Mouse (Mus musculus) gastrocnemius, postnatal 4 days (tissue): ENCODE results near the gene Cbl. TPM values are rescaled to one million over a fixed set of nuclear protein-coding genes. Genes with fewer than 3 reads are reported as not detected.

Source experiments
- DNase-seq, 2 experiments: peaks; one replicate each; pipeline ENCODE4 v3.0.0; 2021 to 2022; ENCODE audit warnings: low spot score in 2 of 2, mixed read lengths in 2 of 2
- total RNA-seq, 2 experiments: library from RNA; stranded (reverse); gene quantifications; 2 replicates each; pipeline ENCODE4 v1.2.3; 2021

The Cbl gene
- total RNA-seq, 2 experiments from 2014 or later = 25.4 to 28.7 TPM

DNA sequence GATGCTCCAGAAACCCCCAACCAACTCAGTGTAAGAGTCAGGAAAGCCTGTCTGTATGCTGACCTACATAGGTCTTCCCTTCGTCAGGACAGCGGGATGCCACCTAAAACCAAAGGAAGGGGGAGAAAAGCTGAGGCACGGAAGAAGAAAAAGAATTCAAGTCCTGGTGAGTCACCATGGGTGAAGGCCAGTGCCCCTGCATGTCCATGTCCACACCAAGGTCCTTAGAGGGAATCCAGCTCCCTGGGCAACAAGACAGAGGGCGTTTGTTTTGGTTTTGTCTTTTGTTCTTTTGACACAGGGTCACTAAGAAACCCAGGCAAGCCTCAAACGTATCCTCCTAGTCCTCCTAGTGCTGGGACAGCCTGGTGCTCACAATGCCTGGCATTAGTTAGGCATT lies 7.1 kb upstream of the Cbl start:
- no peak for DNase-seq

DNA sequence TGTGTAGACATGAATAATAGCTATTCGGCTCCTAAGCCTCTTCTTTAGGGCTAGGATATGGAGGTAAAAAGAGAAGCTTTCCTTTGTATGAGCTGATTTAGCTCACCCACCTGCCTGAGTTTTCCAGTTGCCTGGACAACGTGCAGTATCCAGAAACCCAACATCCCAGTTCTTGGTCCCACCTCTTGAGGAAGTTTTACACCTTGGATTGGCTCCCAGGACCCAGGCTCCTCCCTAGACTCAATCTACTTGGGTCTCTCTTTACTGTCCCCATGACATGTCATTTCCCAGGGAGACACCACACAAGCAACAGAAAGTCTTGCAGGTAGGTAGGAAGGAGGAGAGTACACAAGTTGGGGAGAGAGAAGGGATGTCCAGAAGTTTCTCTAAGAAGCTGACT lies 6.5 kb upstream of the Cbl start, which contains the start of gene Ccdc153:
TSS of gene Ccdc153 (plus strand) at position 278 of the 400 bp plus-strand sequence.
- no peak for DNase-seq

DNA sequence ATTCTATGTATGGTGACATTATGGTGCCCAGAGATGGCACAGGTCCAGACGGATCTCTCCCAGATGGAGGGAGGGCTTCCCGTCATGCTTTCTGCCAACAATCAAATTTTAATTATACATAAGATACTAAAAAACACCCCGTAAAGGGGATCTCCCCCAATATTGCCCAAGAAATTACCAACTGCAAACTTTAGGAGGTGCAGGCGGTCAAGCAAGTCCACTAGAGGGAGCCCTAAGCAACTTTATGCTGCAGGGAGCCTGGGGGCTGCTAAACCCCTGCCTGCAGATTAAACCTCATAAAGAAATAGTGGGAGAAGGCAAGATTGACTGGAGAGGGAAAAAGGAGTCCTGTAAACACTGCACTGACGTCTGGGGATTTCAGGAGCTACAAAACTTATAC lies 5.6 kb upstream of the Cbl start:
- DNase-seq = peak in 1 of 2 experiments; percentile 54

DNA sequence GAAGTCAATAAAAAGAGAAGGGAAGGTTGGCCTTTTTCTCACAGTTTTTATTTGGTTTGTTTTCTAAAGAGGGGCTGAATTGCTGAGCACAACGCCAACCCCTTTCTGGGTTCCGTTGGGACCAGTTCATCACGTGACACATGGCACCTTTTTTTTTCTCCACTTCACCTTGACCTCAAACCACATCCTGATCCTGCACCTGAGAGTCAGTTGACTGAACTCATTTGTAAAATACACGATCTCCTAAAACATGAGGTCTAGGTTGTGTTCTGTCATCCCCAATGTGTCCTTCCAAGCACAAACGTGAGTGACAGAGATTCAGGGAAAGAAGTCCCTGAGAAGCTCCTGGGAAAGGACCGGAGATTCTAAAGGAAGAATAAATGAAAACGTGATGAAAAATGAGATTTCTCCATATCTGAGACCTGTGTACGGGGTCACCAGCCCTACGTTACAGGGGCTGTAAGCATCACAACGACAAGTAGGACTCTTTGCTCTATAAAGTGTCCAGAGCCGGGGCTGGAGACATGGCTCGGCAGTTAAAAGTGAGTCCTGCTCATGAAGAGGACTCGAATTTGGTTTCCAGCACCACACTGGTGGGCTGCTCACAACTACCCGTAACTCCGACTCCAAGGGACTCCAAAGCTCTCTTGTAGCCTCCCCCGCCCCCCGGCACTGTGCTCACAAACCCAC lies 4.8 kb upstream of the Cbl start:
- DNase-seq = no peak

DNA sequence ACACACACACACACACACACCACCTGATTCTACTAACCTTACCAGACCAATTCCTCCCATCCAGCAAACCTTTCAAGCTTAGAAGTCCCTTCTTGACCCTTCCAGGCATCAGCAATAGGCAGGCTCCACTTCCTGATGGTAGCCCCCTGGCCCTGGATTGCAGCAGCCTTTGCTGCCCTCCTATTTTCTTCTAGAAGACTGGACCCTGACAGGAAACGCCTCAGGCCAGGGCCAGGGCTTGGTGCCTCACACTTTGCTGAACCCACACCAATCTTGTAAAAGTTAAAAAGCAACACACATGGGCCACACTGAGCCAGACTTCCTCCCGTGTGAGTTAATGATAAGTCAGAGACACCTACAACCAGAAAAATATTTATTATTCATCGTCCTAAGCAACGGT lies 3.3 kb upstream of the Cbl start:
- no peak for DNase-seq

DNA sequence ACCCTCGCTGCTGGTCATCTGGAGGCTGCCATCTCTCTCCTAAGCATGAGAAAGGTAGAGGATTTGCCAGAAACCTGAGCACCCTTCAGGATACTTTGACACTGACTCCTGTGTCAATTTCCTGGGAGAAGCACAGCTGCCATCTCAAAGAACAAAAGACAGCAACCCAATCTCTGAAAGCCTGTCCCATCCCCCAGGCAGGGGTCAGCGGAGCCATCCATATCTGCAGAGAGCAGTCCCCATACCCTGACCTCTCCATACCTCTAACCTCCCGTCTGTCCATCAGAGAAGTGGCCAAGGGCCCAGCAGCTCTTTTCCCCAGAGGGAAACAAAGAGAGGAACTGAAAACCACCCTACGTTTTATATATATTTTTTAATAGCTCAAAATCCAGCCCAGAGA lies 2.8 kb upstream of the Cbl start:
- no peak for DNase-seq

DNA sequence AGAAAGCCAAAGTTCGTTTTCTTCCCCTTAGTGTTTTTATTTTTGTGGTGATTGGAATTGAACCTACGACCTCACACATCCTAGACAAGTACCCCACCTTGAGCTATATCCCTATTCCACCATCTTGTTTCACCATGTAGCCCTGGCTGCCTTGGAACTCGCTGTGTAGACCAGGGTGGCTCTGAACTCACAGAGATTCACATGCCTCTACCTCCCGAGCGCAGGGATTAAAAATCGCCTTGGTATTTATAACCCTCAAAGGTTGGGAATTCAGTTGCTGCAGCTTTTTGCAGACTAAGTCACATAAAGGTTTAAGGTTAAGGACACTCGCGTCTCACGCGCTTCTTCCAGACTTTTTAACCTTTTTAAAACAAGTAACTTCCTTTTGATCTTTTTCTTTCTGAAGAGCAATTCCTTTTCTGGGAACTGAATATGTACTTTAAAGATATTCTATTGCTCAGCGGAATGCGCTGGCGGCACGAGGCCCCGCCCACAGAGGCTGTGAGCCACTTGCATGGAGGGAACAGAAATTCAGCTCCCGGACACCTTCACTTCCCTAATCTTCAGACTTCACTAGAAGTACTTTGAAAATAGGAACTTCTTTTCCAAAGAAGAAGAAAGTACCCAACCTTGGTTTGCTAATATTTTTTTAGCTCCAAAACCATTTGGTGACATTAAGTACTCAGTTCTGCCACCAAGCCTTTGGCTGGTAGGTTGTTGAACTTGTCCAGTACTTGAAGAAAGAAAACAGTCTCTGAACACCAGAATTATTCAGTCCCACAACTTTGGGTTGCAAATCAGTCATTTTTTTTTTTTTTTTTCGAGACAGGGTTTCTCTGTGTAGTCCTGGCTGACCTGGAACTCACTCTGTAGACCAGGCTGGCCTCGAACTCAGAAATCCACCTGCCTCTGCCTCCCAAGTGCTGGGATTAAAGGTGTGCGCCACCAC lies 904 bp upstream of the Cbl start:
- DNase-seq = peak in 1 of 2 experiments; percentile 55

DNA sequence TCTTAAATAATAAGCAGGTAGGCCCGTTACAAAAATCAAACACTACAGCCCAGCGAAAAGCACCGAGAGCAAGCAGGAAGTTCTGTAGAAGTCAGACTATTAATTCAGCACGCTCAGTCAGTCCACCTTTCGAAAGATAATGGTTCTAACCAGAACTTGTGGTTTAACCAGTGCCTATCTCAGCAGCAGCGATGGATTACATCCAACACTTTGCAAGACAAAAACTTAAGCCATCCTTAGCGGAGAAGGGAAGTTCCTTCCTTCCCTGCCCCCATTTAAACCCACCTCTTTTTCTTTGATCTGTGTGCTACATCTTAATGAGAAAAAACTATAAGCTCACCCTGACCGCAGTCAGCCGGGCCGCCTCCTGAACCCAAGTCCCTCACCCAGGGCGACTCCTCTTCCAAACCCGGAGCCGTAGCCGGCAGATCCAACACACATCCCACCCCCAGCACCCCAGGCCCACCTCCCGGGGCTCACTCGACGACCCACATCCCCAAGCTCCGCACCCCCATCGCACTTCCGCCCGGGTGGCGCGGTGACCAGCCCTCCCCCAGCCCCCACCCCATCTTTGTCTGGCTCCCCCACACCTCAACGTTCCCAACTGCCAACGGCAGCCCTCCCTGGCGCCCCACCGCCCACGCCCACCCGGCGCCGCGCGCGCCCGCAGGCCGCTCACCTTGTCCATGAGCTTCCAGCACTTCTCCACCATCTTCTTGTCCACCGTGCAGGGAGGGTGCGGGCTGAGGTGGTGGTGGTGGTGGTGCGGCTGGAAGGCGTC lies 638 bp downstream of the Cbl start:
- no peak for DNase-seq

DNA sequence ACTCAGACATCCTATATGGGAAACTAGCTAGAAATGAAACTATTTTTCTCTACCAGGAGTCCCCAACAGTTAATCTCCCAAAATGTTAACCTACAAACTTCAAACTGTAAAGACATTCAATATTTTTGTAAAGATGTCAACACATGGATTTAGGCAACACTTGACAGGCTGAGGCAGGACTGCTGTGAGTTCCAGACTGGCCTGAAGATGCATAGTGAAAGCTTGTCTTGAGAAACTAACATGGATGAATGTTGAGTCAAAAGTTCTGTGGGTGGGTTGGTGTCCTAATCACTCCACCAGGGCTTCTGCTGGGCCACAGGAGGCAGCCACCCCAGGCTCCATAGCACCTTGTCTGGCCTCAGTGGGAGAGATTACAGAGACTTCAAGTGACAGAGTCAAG lies 2.2 kb downstream of the Cbl start:
- DNase-seq = no peak

DNA sequence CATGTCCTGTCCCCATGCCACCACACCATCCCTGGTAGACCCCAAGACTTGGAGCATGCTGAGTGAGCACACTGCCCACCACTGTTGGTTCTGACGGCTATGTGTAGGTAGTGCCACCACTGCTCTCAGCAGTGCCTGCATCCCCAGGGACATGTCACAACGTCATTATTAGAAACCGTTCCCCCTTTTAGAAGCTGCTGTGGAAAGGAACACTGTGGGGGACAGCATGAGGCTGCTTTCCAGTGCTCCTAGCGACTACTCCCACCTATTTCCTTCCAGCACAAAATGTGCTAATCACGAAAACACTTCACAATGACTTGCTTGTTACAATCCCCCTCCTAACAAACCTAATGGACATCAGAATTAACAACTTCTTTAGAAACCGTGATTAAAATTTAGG lies 7.9 kb downstream of the Cbl start:
- DNase-seq = no peak

DNA sequence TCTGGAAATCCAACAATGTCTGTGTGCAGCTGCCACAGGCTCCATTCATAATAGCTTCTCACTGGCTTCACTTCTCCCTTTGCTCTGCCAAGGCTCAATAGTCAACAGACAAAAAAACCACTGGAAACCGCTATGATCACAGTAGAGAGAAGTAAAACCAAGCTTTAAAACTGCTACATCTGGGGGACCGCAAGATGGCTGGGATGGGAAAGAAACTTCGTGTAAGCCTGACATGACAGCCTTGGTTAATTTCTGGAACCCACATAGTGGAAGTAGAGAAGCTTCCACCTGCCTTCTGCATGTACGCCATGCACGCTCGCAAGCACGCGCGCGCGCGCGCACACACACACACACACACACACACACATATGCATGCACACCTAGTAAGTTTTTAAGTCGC lies 20.3 kb downstream of the Cbl start:
- no peak for DNase-seq

DNA sequence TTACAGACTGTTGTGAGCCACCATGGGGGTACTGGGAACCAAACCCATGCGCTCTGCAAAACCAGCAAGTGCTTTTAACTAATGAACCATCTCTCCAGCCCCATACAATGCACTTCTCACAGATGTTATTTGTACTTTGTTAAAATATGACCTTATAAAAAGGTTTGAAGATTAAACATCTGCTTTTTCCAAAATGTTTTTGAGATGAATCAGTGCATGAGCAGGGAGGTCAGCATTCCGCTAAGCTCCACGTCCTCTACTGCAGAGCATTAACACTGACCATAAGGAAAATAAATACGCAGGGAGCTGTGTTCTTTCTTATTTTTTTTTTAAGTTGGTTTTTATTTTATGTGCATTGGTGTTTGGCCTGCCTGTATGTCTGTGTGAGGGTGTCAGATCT lies 21.4 kb downstream of the Cbl start:
- DNase-seq = no peak

DNA sequence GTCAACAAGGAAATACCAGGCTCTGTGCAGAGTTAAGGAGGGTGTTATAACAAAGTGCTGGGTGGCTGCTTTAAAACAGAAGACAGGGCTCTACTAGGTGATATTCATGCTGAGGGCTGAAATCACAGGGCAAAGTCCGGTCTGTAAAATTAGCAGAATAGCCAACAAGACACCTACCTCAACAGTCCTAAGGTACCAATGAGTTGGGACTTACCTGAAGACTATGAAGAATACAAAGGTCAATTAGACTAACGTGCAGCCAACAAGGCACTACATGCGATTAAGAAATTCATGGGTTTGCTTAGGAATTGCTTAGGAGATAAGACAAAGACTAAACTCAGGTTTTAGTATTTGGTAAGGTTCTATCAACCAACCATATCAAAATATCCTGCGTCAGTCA lies 24.4 kb downstream of the Cbl start:
- no peak for DNase-seq

DNA sequence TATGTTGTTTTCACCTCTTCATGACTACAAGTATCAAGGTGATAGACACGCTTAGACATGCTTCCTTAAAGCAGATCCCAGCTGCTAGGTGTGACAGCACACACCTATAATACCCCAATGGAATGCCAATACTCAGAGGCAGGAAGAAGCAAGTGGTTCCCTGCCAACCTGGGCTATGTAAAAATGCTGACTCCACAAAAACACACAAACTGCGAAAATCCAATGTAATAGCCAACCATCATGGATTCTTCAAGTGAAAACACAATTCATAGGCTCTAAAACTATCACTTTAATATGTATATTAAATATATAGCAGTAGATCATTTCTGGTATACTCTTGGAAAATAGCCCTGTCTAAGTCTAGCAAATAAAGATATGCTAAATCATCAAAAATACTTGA lies 26.0 kb downstream of the Cbl start:
- no peak for DNase-seq

DNA sequence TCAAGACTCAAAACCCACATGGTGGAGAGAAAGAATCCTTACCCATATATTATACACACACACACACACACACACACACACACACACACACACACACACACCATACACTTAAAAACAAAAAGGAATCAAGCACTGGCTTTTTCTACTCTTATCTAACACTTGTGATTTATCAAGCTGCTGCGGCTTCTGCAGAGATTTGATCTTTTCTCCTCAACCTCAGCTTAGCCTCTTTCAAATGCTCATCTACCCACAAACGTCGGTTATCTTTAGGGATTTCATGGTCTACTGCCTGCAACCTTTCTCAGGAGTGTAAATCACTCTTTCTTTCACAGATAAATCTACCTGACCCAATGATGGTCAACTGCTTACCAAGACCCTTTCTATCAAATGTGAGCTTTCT lies 33.4 kb downstream of the Cbl start:
- DNase-seq = no peak

DNA sequence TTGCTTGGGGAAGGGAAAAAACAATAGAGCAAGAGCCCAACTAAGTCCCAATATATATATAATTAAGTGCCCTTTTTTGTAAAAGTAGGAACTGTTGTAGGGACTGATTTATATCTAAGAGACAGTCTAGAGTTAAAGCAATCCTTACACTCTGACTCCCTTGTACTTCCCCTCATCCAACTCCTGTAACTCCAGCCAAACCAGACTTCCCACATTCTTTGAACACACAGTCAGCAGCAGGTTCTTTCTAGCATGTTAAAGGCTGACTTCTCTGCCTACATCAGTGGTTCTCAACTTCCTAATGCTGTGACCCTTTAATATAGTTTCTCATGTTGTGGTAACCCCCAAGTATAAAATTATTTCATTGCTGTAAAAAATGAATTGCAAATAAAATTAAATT lies 34.3 kb downstream of the Cbl start:
- no peak for DNase-seq

DNA sequence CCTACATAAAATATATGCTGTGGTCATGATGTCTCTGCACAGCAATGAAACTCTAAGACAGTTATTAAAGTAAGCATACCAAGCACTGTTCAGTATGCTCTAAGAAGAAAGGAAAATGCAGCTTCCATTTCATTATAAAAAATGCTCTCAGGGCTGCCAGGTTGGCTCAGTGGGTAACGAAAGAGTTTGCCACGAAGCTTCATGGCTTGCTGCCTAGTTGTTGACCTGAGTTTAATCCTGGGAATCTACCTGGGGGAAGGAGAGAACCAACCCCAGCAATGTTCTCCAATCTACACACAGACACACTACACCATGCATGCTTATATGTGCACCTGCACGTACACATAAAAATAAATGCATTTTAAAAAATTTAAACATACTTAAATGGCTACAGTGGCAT lies 34.7 kb downstream of the Cbl start:
- DNase-seq = no peak

DNA sequence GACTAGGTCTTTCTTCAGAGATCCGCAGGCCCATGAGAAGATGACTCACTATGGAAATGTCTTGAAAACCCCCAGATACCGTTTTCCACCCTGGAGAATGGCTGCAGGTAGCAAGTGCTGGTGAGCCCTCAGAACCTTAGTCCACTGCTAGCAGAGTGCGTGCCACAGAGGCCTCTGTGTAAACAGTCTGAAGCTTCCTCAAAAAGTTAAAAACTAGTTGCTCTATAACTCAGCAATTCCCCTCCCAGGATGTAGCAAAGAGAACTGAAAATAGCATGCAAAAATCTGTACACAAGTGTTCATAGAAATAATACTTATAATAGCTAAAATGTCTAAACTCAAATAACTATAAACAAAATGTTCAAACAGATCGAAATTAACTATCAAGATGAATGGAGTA lies 37.5 kb downstream of the Cbl start:
- DNase-seq = no peak

DNA sequence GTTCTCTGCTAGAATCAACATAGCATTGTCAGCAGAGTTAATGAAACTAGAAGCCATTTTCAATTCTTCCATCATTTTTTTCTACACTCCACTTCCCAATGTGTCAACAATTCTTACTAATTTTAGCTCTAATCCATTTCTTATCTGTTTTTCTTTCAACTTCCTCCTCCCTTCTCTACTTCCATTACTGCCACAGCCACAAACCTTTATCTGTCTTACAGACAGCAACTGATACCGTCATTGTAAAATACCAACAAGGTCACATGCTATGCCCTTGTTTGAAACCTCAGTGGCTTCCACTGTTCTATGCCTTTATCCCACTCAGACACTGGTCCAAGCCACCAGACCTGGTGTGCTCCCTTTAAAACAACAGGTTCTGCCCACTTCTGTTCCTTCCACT lies 39.8 kb downstream of the Cbl start:
- DNase-seq = no peak

DNA sequence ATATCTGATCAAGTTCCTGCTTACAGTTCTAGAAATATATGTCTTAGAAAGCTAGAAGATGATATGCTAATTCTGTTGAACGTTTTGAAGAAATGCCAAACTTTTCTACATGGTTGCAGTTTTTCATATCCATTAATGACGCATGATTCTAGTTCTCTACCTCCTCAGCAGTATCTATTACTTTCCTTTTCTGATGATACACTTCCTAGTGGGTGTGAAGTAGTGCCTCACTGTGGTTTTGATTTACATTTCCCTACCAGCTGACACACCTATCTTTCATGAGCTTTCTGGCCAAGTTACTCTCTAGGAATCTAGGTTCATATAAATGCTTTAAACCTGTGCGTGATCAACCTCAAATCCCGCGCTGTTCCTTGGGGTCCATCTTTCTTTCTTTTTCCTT lies 41.1 kb downstream of the Cbl start:
- no peak for DNase-seq

DNA sequence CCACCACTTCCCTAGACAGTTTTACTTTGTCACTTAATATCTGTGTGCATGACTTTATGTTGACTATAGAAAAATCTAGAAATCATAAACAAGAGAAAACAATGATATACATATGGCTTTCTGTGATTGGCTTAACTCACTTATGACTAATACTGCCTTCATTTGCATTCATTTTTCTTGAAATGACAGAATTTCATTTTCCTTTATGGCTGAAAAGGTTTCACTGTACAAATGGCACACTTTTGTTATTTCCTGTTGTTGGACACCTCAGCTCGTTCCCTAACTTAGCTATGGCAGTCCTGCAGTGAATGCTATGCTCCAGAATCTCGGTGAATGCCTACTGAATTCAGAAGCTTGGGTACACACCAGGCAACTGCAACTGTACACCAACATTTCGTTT lies 41.5 kb downstream of the Cbl start:
- no peak for DNase-seq

DNA sequence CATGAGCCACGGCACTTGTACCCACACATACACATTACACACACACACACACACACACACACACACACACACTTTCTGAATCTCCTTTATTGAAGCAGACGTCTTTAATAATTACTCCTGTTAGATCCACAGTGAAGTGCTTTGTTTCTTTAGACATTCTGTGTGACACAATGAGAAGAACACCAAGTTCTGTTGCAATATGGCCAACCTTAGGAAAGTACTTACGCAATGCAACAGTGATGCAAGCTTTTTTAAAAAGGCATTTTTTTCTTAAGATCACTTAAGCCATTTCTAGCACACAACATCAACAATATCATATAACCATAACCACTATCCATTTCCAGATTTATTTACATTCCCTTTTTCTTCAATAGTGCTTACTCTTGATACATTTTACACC lies 42.7 kb downstream of the Cbl start:
- DNase-seq = no peak
